Mouse (Mus musculus): Measurements from ENCODE around the gene Twf2. TPM values are rescaled to one million over a fixed set of nuclear protein-coding genes. Genes with fewer than 3 reads are reported as not detected.
"Not testable (repeated sequence)": the region's sequence is repeated elsewhere in the genome, so short reads cannot be mapped to it uniquely, and the experiment has no call there.

Gene Twf2
- polyA plus RNA-seq, 1 experiment = 12.1 TPM

- TF ChIP-seq CTCF (IDR thresholded peaks at IDR 0.05; ENCODE audit: control insufficient read depth, insufficient read depth, insufficient replicate concordance, low read depth, low read length) (no peak), POLR2A (IDR thresholded peaks at IDR 0.05; ENCODE audit: control insufficient read depth, low read depth, low read length) (peak; percentile 79; the same call in 1 of the 2 replicates)
- no peaks in the 10 kb centered on the region; the same call in 1 of the 2 replicates for H3K4me1 ChIP-seq (ENCODE audit: control insufficient read depth, insufficient read depth, low read length)
- H3K4me3 ChIP-seq (ENCODE audit: control insufficient read depth, low read depth, low read length) = peak overlapping the region; percentile 98
- H3K27me3 ChIP-seq (ENCODE audit: control insufficient read depth, insufficient read depth, low read length) = no peaks in the 10 kb centered on the region
- H3K27ac ChIP-seq (ENCODE audit: control insufficient read depth, insufficient read depth, low read depth, low read length) = peak overlapping the region; percentile 100
- 0 out of 2 replicates have a peak, but pooled peaks cover 1% of the 10 kb centered on the region for H3K36me3 ChIP-seq (ENCODE audit: control insufficient read depth, insufficient read depth, low read length)
Measured at GRCm38 (mm10) chr9:106159784-106160301, 43.1 kb upstream of the Twf2 start.

- peak overlapping the region; percentile 100 for H3K27ac ChIP-seq (ENCODE audit: control insufficient read depth, insufficient read depth, low read depth, low read length)
- no peaks in the 10 kb centered on the region for H3K36me3 ChIP-seq (ENCODE audit: control insufficient read depth, insufficient read depth, low read length)
- H3K4me3 ChIP-seq (ENCODE audit: control insufficient read depth, low read depth, low read length) = peak overlapping the region; percentile 98
- H3K4me1 ChIP-seq (ENCODE audit: control insufficient read depth, insufficient read depth, low read length) = no peaks in the 10 kb centered on the region; the same call in 1 of the 2 replicates
- H3K27me3 ChIP-seq (ENCODE audit: control insufficient read depth, insufficient read depth, low read length) = no peaks in the 10 kb centered on the region
- TF ChIP-seq POLR2A (IDR thresholded peaks at IDR 0.05; ENCODE audit: control insufficient read depth, low read depth, low read length) = no peak
- TF ChIP-seq CTCF (IDR thresholded peaks at IDR 0.05; ENCODE audit: control insufficient read depth, insufficient read depth, insufficient replicate concordance, low read depth, low read length) = no peak
Measured at GRCm38 (mm10) chr9:106160426-106160825, 42.5 kb upstream of the Twf2 start.

GRCm38 (mm10) chr9:106166709-106167108 lies 36.2 kb upstream of the Twf2 start:
- Histone ChIP-seq H3K4me3 (ENCODE audit: control insufficient read depth, low read depth, low read length) (no peak overlapping the region), H3K36me3 (ENCODE audit: control insufficient read depth, insufficient read depth, low read length) (no peaks in the 10 kb centered on the region), H3K27ac (ENCODE audit: control insufficient read depth, insufficient read depth, low read depth, low read length) (peak overlapping the region; percentile 65; the same call in 1 of the 2 replicates), H3K27me3 (ENCODE audit: control insufficient read depth, insufficient read depth, low read length) (no peaks in the 10 kb centered on the region), H3K4me1 (ENCODE audit: control insufficient read depth, insufficient read depth, low read length) (peaks cover 13% of the 10 kb centered on the region)
- TF ChIP-seq POLR2A (IDR thresholded peaks at IDR 0.05; ENCODE audit: control insufficient read depth, low read depth, low read length) (no peak), CTCF (IDR thresholded peaks at IDR 0.05; ENCODE audit: control insufficient read depth, insufficient read depth, insufficient replicate concordance, low read depth, low read length) (no peak)

GRCm38 (mm10) chr9:106167241-106167640 lies 35.7 kb upstream of the Twf2 start:
- no peaks in the 10 kb centered on the region for H3K27me3 ChIP-seq (ENCODE audit: control insufficient read depth, insufficient read depth, low read length)
- no peak overlapping the region for H3K4me3 ChIP-seq (ENCODE audit: control insufficient read depth, low read depth, low read length)
- H3K27ac ChIP-seq (ENCODE audit: control insufficient read depth, insufficient read depth, low read depth, low read length) = peak overlapping the region; percentile 65
- H3K36me3 ChIP-seq (ENCODE audit: control insufficient read depth, insufficient read depth, low read length) = no peaks in the 10 kb centered on the region
- TF ChIP-seq CTCF (IDR thresholded peaks at IDR 0.05; ENCODE audit: control insufficient read depth, insufficient read depth, insufficient replicate concordance, low read depth, low read length) = no peak
- TF ChIP-seq POLR2A (IDR thresholded peaks at IDR 0.05; ENCODE audit: control insufficient read depth, low read depth, low read length) = no peak
- H3K4me1 ChIP-seq (ENCODE audit: control insufficient read depth, insufficient read depth, low read length) = peaks cover 14% of the 10 kb centered on the region

- TF ChIP-seq CTCF (IDR thresholded peaks at IDR 0.05; ENCODE audit: control insufficient read depth, insufficient read depth, insufficient replicate concordance, low read depth, low read length) (no peak), POLR2A (IDR thresholded peaks at IDR 0.05; ENCODE audit: control insufficient read depth, low read depth, low read length) (no peak)
Measured at GRCm38 (mm10) chr9:106167703-106168102, 35.2 kb upstream of the Twf2 start.

GRCm38 (mm10) chr9:106169006-106169405 lies 33.9 kb upstream of the Twf2 start:
- peaks cover 19% of the 10 kb centered on the region for H3K4me1 ChIP-seq (ENCODE audit: control insufficient read depth, insufficient read depth, low read length)
- H3K36me3 ChIP-seq (ENCODE audit: control insufficient read depth, insufficient read depth, low read length); H3K4me3 ChIP-seq (ENCODE audit: control insufficient read depth, low read depth, low read length); H3K27ac ChIP-seq (ENCODE audit: control insufficient read depth, insufficient read depth, low read depth, low read length); H3K27me3 ChIP-seq (ENCODE audit: control insufficient read depth, insufficient read depth, low read length): not testable (repeated sequence)

More at GRCm38 (mm10) chr9:106167703-106168102, 35.2 kb upstream of the Twf2 start:
- no peaks in the 10 kb centered on the region for H3K27me3 ChIP-seq (ENCODE audit: control insufficient read depth, insufficient read depth, low read length)
- H3K4me1 ChIP-seq (ENCODE audit: control insufficient read depth, insufficient read depth, low read length) = peaks cover 14% of the 10 kb centered on the region
- no peak overlapping the region for H3K27ac ChIP-seq (ENCODE audit: control insufficient read depth, insufficient read depth, low read depth, low read length)
- H3K36me3 ChIP-seq (ENCODE audit: control insufficient read depth, insufficient read depth, low read length) = no peaks in the 10 kb centered on the region
- H3K4me3 ChIP-seq (ENCODE audit: control insufficient read depth, low read depth, low read length) = no peak overlapping the region

GRCm38 (mm10) chr9:106169917-106170316 lies 33.0 kb upstream of the Twf2 start:
- Histone ChIP-seq H3K36me3 (ENCODE audit: control insufficient read depth, insufficient read depth, low read length) (no peaks in the 10 kb centered on the region; the same call in 1 of the 2 replicates), H3K27ac (ENCODE audit: control insufficient read depth, insufficient read depth, low read depth, low read length) (peak overlapping the region; percentile 98), H3K4me1 (ENCODE audit: control insufficient read depth, insufficient read depth, low read length) (peaks cover 19% of the 10 kb centered on the region), H3K27me3 (ENCODE audit: control insufficient read depth, insufficient read depth, low read length) (no peaks in the 10 kb centered on the region), H3K4me3 (ENCODE audit: control insufficient read depth, low read depth, low read length) (peak overlapping the region; percentile 97)
- TF ChIP-seq POLR2A (IDR thresholded peaks at IDR 0.05; ENCODE audit: control insufficient read depth, low read depth, low read length) (no peak), CTCF (IDR thresholded peaks at IDR 0.05; ENCODE audit: control insufficient read depth, insufficient read depth, insufficient replicate concordance, low read depth, low read length) (no peak)
